Mouse (Mus musculus) megakaryocyte progenitor cell, adult 5-6 weeks (primary cell): Measurements from ENCODE around the gene Myl3. TPM values are rescaled to one million over a fixed set of nuclear protein-coding genes. Genes with fewer than 3 reads are reported as not detected.

Experiments used
- ATAC-seq: replicated peaks from 2 replicates; pipeline ENCODE4 v1.8.0; 2016; ENCODE audit warnings: mild to moderate bottlenecking, moderate TSS enrichment, inconsistent platforms; ENCODE audit not compliant: poor library complexity
- total RNA-seq, 2 experiments: library from RNA; stranded (forward) in 1 of 2; stranded (reverse) in 1 of 2; fragments of 157-497, 149-512 nt in 1 of 2; fragments of 200-1000 nt in 1 of 2; gene quantifications; 2 replicates each; pipeline versions ENCODE4 v1.2.3 to v1.2.4; 2015 to 2017

Myl3 gene
- total RNA-seq (2015), result not detected in 2 replicates
- not detected in 2 replicates for total RNA-seq (2017)

GRCm38 (mm10) chr9:110741711-110742294 is at the start of gene Myl3:
TSS of gene Myl3 (plus strand) at chr9:110741861.
- no peak for ATAC-seq

- ATAC-seq, result no peak
Measured at GRCm38 (mm10) chr9:110695165-110695755, 46.4 kb upstream of the Myl3 start.

GRCm38 (mm10) chr9:110696427-110696826 is 45.2 kb upstream of the Myl3 start:
- ATAC-seq, result no peak

GRCm38 (mm10) chr9:110697465-110697864 is 44.2 kb upstream of the Myl3 start:
- ATAC-seq, result no peak

- ATAC-seq, result peak; percentile 27; the same call in 1 of the 2 replicates
Measured at GRCm38 (mm10) chr9:110699574-110699973, 42.1 kb upstream of the Myl3 start.

GRCm38 (mm10) chr9:110701114-110702032 is 40.3 kb upstream of the Myl3 start:
- no peak for ATAC-seq

GRCm38 (mm10) chr9:110702848-110703247 is 38.8 kb upstream of the Myl3 start:
- ATAC-seq, result no peak

GRCm38 (mm10) chr9:110703951-110704350 is 37.7 kb upstream of the Myl3 start:
- no peak for ATAC-seq

GRCm38 (mm10) chr9:110706784-110707183 is 34.9 kb upstream of the Myl3 start:
- peak; percentile 70 for ATAC-seq

GRCm38 (mm10) chr9:110709640-110710258 is 31.9 kb upstream of the Myl3 start:
- ATAC-seq, result peak; percentile 93

GRCm38 (mm10) chr9:110711532-110711931 is 30.1 kb upstream of the Myl3 start:
- no peak for ATAC-seq

- no peak for ATAC-seq
Measured at GRCm38 (mm10) chr9:110711996-110712395, 29.7 kb upstream of the Myl3 start.

GRCm38 (mm10) chr9:110712545-110712944 is 29.1 kb upstream of the Myl3 start:
- no peak for ATAC-seq

- ATAC-seq, result no peak
Measured at GRCm38 (mm10) chr9:110713389-110713788, 28.3 kb upstream of the Myl3 start.

- ATAC-seq, result no peak
Measured at GRCm38 (mm10) chr9:110715426-110715825, 26.2 kb upstream of the Myl3 start.

GRCm38 (mm10) chr9:110716775-110717174 is 24.9 kb upstream of the Myl3 start:
- ATAC-seq, result peak; percentile 94

- ATAC-seq, result no peak
Measured at GRCm38 (mm10) chr9:110718071-110718470, 23.6 kb upstream of the Myl3 start.

- ATAC-seq, result no peak
Measured at GRCm38 (mm10) chr9:110718810-110719209, 22.9 kb upstream of the Myl3 start.

GRCm38 (mm10) chr9:110719977-110720376 is 21.7 kb upstream of the Myl3 start:
- ATAC-seq, result no peak

GRCm38 (mm10) chr9:110722060-110722459 is 19.6 kb upstream of the Myl3 start:
- ATAC-seq, result no peak

GRCm38 (mm10) chr9:110725721-110726135 is 15.9 kb upstream of the Myl3 start:
- no peak for ATAC-seq
